In the genomic region with DNA sequence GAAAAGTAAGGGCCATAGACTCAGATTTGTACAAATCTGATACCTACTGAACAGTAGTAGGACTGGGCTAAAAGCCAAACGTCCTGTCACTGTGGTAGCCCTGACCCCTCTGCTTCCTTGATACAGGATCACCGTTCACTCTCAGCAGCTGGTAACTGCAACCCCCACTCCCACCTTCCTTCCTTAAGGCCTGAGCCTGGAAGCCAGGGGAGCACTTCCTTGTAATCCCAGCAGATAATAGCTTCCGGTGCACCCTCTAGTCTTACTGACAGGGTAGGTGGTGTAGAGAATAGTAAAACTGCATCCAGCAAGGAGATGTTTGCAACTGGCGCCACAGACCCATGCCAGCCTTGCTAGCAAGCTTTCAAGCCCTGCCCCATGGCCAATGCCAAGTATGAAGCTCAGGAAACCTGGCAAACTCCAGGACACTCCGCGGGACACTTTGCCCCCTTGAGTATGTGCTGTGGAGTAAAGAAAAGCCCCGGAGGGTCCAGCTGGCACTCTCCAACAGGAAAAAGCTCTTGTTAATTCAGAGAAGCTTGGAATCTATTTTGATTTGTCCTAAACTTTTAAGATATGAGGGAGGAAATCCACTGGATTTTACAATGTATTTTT, we compare ENCODE assay signal across 17 mouse cellular contexts.
DNase-seq lines count a peak whose midpoint lies in the region; ATAC-seq lines count a peak whose summit lies in the region.
"Had no signal": no experiment of that assay in that cellular context is flagged by ENCODE, and none has a peak within 500 bp of the region (broad histone marks: within the 10 kb centered on the region; RNA-seq: fewer than 3 reads in every experiment).

No protein-coding gene starts in this region.

- H3K27ac ChIP-seq in heart, embryonic 12.5 days (ENCODE audit: poor library complexity, severe bottlenecking) = no peak overlapping the region
- H3K27ac ChIP-seq: forebrain, embryonic 12.5 days; hindbrain, embryonic 12.5 days; limb, embryonic 12.5 days; neural tube, embryonic 13.5 days had no signal

- no peaks in the 10 kb centered on the region for H3K27me3 ChIP-seq in heart, embryonic 12.5 days (replicated peaks)
- H3K27me3 ChIP-seq: CH12.LX; hindbrain, embryonic 12.5 days; limb, embryonic 12.5 days; megakaryocyte, embryonic 14.5 days; neural tube, embryonic 13.5 days had no signal

- no peaks in the 10 kb centered on the region for H3K9me3 ChIP-seq in heart, embryonic 12.5 days (replicated peaks)
- H3K9me3 ChIP-seq: forebrain, embryonic 12.5 days; hindbrain, embryonic 12.5 days; limb, embryonic 12.5 days; megakaryocyte, embryonic 14.5 days; neural tube, embryonic 13.5 days had no signal

- 40% methylated on average over 7 of the region's 7 CpGs for WGBS in heart, embryonic 12.5 days

- H3K4me2 ChIP-seq in heart, embryonic 12.5 days = 0 out of 2 replicates have a peak overlapping the region, but pooled peaks have one; percentile 7
- H3K4me2 ChIP-seq: forebrain, embryonic 12.5 days; hindbrain, embryonic 12.5 days; limb, embryonic 12.5 days; neural tube, embryonic 13.5 days had no signal

- H3K4me1 ChIP-seq in heart, embryonic 12.5 days (replicated peaks) = peaks cover 47% of the 10 kb centered on the region
- H3K4me1 ChIP-seq: hindbrain, embryonic 12.5 days had no signal

- no peak overlapping the region for H3K4me3 ChIP-seq in heart, embryonic 12.5 days
- H3K4me3 ChIP-seq: forebrain, embryonic 12.5 days; hindbrain, embryonic 12.5 days; limb, embryonic 12.5 days; megakaryocyte, embryonic 14.5 days; neural tube, embryonic 13.5 days had no signal

- no peak overlapping the region for H3K9ac ChIP-seq in heart, embryonic 12.5 days
- H3K9ac ChIP-seq: forebrain, embryonic 12.5 days; hindbrain, embryonic 12.5 days; limb, embryonic 12.5 days; neural tube, embryonic 13.5 days had no signal

- H3K36me3 ChIP-seq in heart, embryonic 12.5 days = no peaks in the 10 kb centered on the region
- H3K36me3 ChIP-seq: forebrain, embryonic 12.5 days; hindbrain, embryonic 12.5 days; limb, embryonic 12.5 days; neural tube, embryonic 13.5 days had no signal

- peak; percentile 54 for DNase-seq in adrenal gland, adult 2 months
- DNase-seq in adrenal gland, postnatal 25 days = no peak
- DNase-seq in heart, postnatal 25 days (ENCODE audit: low spot score) = no peak
- peak; percentile 52 for DNase-seq in kidney, postnatal 10 days
- no peak for DNase-seq in kidney, adult 11 months
- DNase-seq in 416B (ENCODE audit: low read depth) = peak; percentile 41
- DNase-seq: cerebellum, adult 8-10 months; lung, adult 2 months; right cerebral cortex, postnatal 25 days had no signal

- intact Hi-C loops in heart, postnatal 25 days (cut with DNase I) = no loop called here

- ATAC-seq in heart, embryonic 12.5 days (ENCODE audit: insufficient number of reproducible peaks, low FRiP score) = peak; percentile 54; the same call in 1 of the 2 replicates
- ATAC-seq in megakaryocyte-erythroid progenitor cell, adult 5-6 weeks (replicated peaks; ENCODE audit: low FRiP score, low TSS enrichment, poor library complexity, severe bottlenecking) = no peak

Comparison
In these comparisons a context has a peak if more than half of its experiments do, and no peak if none do; other contexts are left out.
1. DNase-seq: peak in adrenal gland, adult 2 months (single experiment), kidney, postnatal 10 days (single experiment) and 416B (single experiment); none in adrenal gland, postnatal 25 days (single experiment), heart, postnatal 25 days (single experiment) and kidney, adult 11 months (single experiment).